Mouse (Mus musculus) forelimb bud, embryonic 11.5 days (tissue): Measurements from ENCODE around the gene Cwc27.

Experiments used
- DNase-seq: peaks from one replicate; pipeline ENCODE4 v3.0.0-alpha.2; 2012; ENCODE audit warnings: low read depth, low spot score

Cwc27 gene

GRCm38 (mm10) chr13:104779104-104779670 lies 37.8 kb downstream of the Cwc27 start:
- no peak for DNase-seq

GRCm38 (mm10) chr13:104763193-104763592 lies 53.7 kb downstream of the Cwc27 start:
- no peak for DNase-seq

GRCm38 (mm10) chr13:104762401-104762800 lies 54.5 kb downstream of the Cwc27 start:
- no peak for DNase-seq

- DNase-seq: no peak
Observed at GRCm38 (mm10) chr13:104759381-104759780, 57.6 kb downstream of the Cwc27 start.

GRCm38 (mm10) chr13:104747032-104747431 lies 69.9 kb downstream of the Cwc27 start:
- DNase-seq: no peak

- peak; percentile 83 for DNase-seq
Observed at GRCm38 (mm10) chr13:104742866-104743265, 74.1 kb downstream of the Cwc27 start.

- no peak for DNase-seq
Observed at GRCm38 (mm10) chr13:104729261-104730046, 87.5 kb downstream of the Cwc27 start.

GRCm38 (mm10) chr13:104727681-104728080 lies 89.3 kb downstream of the Cwc27 start:
- DNase-seq: no peak

- no peak for DNase-seq
Observed at GRCm38 (mm10) chr13:104720133-104720532, 96.8 kb downstream of the Cwc27 start.

GRCm38 (mm10) chr13:104694612-104695355 lies 122.2 kb downstream of the Cwc27 start:
- DNase-seq: peak; percentile 60

- DNase-seq: no peak
Observed at GRCm38 (mm10) chr13:104692710-104693109, 124.2 kb downstream of the Cwc27 start.

GRCm38 (mm10) chr13:104685537-104685936 lies 131.4 kb downstream of the Cwc27 start:
- DNase-seq: no peak

GRCm38 (mm10) chr13:104684361-104685011 lies 132.5 kb downstream of the Cwc27 start:
- no peak for DNase-seq

GRCm38 (mm10) chr13:104681212-104681611 lies 135.7 kb downstream of the Cwc27 start:
- DNase-seq: no peak

- DNase-seq: no peak
Observed at GRCm38 (mm10) chr13:104661188-104661587, 155.8 kb downstream of the Cwc27 start.

- DNase-seq: no peak
Observed at GRCm38 (mm10) chr13:104660042-104660680, 156.8 kb downstream of the Cwc27 start.

- no peak for DNase-seq
Observed at GRCm38 (mm10) chr13:104656666-104657272, 160.2 kb downstream of the Cwc27 start.

- no peak for DNase-seq
Observed at GRCm38 (mm10) chr13:104655137-104655536, 161.8 kb downstream of the Cwc27 start.

GRCm38 (mm10) chr13:104651763-104652162 lies 165.2 kb downstream of the Cwc27 start:
- no peak for DNase-seq

- DNase-seq: no peak
Observed at GRCm38 (mm10) chr13:104650654-104651053, 166.3 kb downstream of the Cwc27 start.

- no peak for DNase-seq
Observed at GRCm38 (mm10) chr13:104650145-104650544, 166.8 kb downstream of the Cwc27 start.
